Mouse (Mus musculus): Measurements from ENCODE around the gene Chn2.

DNA sequence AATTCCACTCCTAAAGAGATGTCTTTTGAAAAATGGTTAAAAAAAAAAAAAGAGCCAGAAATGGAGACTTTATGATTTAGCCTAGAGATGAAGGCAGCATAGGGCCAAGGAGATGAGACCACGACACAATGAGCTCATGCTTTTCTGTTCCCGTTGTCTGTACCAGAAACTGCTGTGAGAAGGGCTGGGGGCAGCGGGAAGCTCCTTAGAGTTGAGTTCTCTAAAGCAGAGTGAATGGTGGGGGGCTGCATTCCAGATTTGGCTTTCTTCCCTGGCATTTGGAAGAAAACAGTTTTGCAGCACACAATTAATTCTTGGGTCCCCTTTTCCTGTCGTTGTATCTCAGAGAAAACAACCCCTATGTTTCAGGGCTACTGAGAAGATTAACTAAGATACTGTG, 30.1 kb upstream of the Chn2 start:
- TF ChIP-seq POLR2A (IDR thresholded peaks at IDR 0.05; ENCODE audit: borderline replicate concordance, insufficient read depth, low read length) (no peak), CTCF (IDR thresholded peaks at IDR 0.05; ENCODE audit: borderline replicate concordance, insufficient read depth, low read depth, low read length) (no peak)

All from cerebellum, adult 2 months (tissue).